Mouse (Mus musculus): ENCODE measurements at regions not wholly inside any gene's neighbourhood (a gene's known extent, or its start where the extent isn't known, plus 50 kb on each side); places are given as distances from the start of the nearest gene placed in this dataset.

GRCm38 (mm10) chr6:95244911-95245310 lies 77.0 kb upstream of the Gm10234 start:
- Histone ChIP-seq H3K4me3 (ENCODE audit: low read depth, low read length) (no peak overlapping the region), H3K9me3 (ENCODE audit: low read length) (no peaks in the 10 kb centered on the region)

GRCm38 (mm10) chr6:95256303-95256702 lies 65.6 kb upstream of the Gm10234 start:
- H3K4me3 ChIP-seq (ENCODE audit: low read depth, low read length): no peak overlapping the region
- no peaks in the 10 kb centered on the region for H3K9me3 ChIP-seq (ENCODE audit: low read length)
- ATAC-seq (no peak), DNase-seq (no peak)
- H3K4me1 ChIP-seq (ENCODE audit: insufficient read depth): no peaks in the 10 kb centered on the region
- H3K27me3 ChIP-seq (ENCODE audit: insufficient read depth, low read length): no peaks in the 10 kb centered on the region
- 37% methylated on average over 5 of the region's 5 CpGs for WGBS
- no peak overlapping the region for H3K27ac ChIP-seq (ENCODE audit: low read depth, low read length)
- TF ChIP-seq CTCF (IDR thresholded peaks at IDR 0.05; ENCODE audit: low read depth): no peak
- no peaks in the 10 kb centered on the region for H3K36me3 ChIP-seq (ENCODE audit: insufficient read depth)
- no peak overlapping the region for H3K4me2 ChIP-seq (ENCODE audit: low read depth)
- H3K9ac ChIP-seq: no peak overlapping the region

More at GRCm38 (mm10) chr6:95244911-95245310, 77.0 kb upstream of the Gm10234 start:
- no peak for ATAC-seq
- Histone ChIP-seq H3K27ac (ENCODE audit: low read depth, low read length) (no peak overlapping the region), H3K36me3 (ENCODE audit: insufficient read depth) (no peaks in the 10 kb centered on the region), H3K9ac (no peak overlapping the region), H3K4me2 (ENCODE audit: low read depth) (no peak overlapping the region), H3K4me1 (ENCODE audit: insufficient read depth) (no peaks in the 10 kb centered on the region), H3K27me3 (ENCODE audit: insufficient read depth, low read length) (no peaks in the 10 kb centered on the region)
- TF ChIP-seq CTCF (IDR thresholded peaks at IDR 0.05; ENCODE audit: low read depth): no peak
- no peak for DNase-seq
- 88% methylated on average over 7 of the region's 7 CpGs for WGBS

- WGBS: 17% methylated on average over 1 of the region's 1 CpGs
- H3K4me3 ChIP-seq (ENCODE audit: low read depth, low read length): no peak overlapping the region
- H3K9me3 ChIP-seq (ENCODE audit: low read length): no peaks in the 10 kb centered on the region
- TF ChIP-seq CTCF (IDR thresholded peaks at IDR 0.05; ENCODE audit: low read depth): no peak
- H3K27me3 ChIP-seq (ENCODE audit: insufficient read depth, low read length): no peaks in the 10 kb centered on the region
- no peak overlapping the region for H3K27ac ChIP-seq (ENCODE audit: low read depth, low read length)
- H3K9ac ChIP-seq: no peak overlapping the region
- ATAC-seq (no peak), DNase-seq (no peak)
- H3K36me3 ChIP-seq (ENCODE audit: insufficient read depth): no peaks in the 10 kb centered on the region
- H3K4me2 ChIP-seq (ENCODE audit: low read depth): no peak overlapping the region
- H3K4me1 ChIP-seq (ENCODE audit: insufficient read depth): no peaks in the 10 kb centered on the region
Observed at GRCm38 (mm10) chr6:95261001-95261400, 60.9 kb upstream of the Gm10234 start.

GRCm38 (mm10) chr6:95264011-95264869 lies 57.7 kb upstream of the Gm10234 start:
- no peaks in the 10 kb centered on the region for H3K27me3 ChIP-seq (ENCODE audit: insufficient read depth, low read length)
- DNase-seq (no peak), ATAC-seq (no peak; the same call in 1 of the 2 replicates)
- H3K27ac ChIP-seq (ENCODE audit: low read depth, low read length): no peak overlapping the region
- H3K4me1 ChIP-seq (ENCODE audit: insufficient read depth): no peaks in the 10 kb centered on the region
- 41% methylated on average over 8 of the region's 8 CpGs for WGBS
- H3K4me2 ChIP-seq (ENCODE audit: low read depth): no peak overlapping the region
- H3K9me3 ChIP-seq (ENCODE audit: low read length): no peaks in the 10 kb centered on the region
- H3K4me3 ChIP-seq (ENCODE audit: low read depth, low read length): no peak overlapping the region
- H3K36me3 ChIP-seq (ENCODE audit: insufficient read depth): no peaks in the 10 kb centered on the region
- TF ChIP-seq CTCF (IDR thresholded peaks at IDR 0.05; ENCODE audit: low read depth): no peak
- no peak overlapping the region for H3K9ac ChIP-seq

GRCm38 (mm10) chr6:95269524-95269923 lies 52.4 kb upstream of the Gm10234 start:
- DNase-seq: no peak
- no peak for TF ChIP-seq CTCF (IDR thresholded peaks at IDR 0.05; ENCODE audit: low read depth)
- Histone ChIP-seq H3K4me2 (ENCODE audit: low read depth) (no peak overlapping the region), H3K9me3 (ENCODE audit: low read length) (no peaks in the 10 kb centered on the region), H3K27ac (ENCODE audit: low read depth, low read length) (no peak overlapping the region), H3K27me3 (ENCODE audit: insufficient read depth, low read length) (no peaks in the 10 kb centered on the region), H3K4me3 (ENCODE audit: low read depth, low read length) (no peak overlapping the region), H3K9ac (no peak overlapping the region), H3K36me3 (ENCODE audit: insufficient read depth) (no peaks in the 10 kb centered on the region), H3K4me1 (ENCODE audit: insufficient read depth) (no peaks in the 10 kb centered on the region)
- WGBS: 92% methylated on average over 8 of the region's 8 CpGs
- no peak for ATAC-seq
